ENCODE assay signal across 9 mouse cellular contexts in genomic region chr5:125189625-125190024, GRCm38 (mm10). TPM values are rescaled to one million over a fixed set of nuclear protein-coding genes. Genes with fewer than 3 reads are reported as not detected.
DNase-seq lines count a peak whose midpoint lies in the region; ATAC-seq and TF ChIP-seq lines count a peak whose summit lies in the region.
"Had no signal": no experiment of that assay in that cellular context is flagged by ENCODE, and none has a peak within 500 bp of the region (broad histone marks: within the 10 kb centered on the region; RNA-seq: fewer than 3 reads in every experiment).

No protein-coding gene starts in this region.

- peak; percentile 74 for TF ChIP-seq RAD21 in CH12.LX (IDR thresholded peaks at IDR 0.05; ENCODE audit: low read depth, low read length)

- TF ChIP-seq EP300 in CH12.LX (IDR thresholded peaks at IDR 0.05; ENCODE audit: low read length): no peak

- peak; percentile 80 for DNase-seq in CH12.LX (ENCODE audit: extremely low read depth)
- DNase-seq in adrenal gland, adult 18-20 months (ENCODE audit: low spot score in 2 of 2): peak; percentile 90 to 92
- DNase-seq in embryo, embryonic 10.5 days (ENCODE audit: low spot score): peak; percentile 79
- peak; percentile 66 to 78 for DNase-seq in layer of hippocampus, adult 2 months (ENCODE audit: low spot score in 2 of 2)
- peak; percentile 92 for DNase-seq in lung, postnatal 14 days
- DNase-seq in right cerebral cortex, postnatal 4 days: peak; percentile 69
- peak; percentile 86 for DNase-seq in urinary bladder, postnatal 25 days (ENCODE audit: low spot score)

- H3K4me2 ChIP-seq in CH12.LX (ENCODE audit: insufficient read depth, low read depth, poor library complexity, severe bottlenecking): no peak overlapping the region
- no peak overlapping the region for H3K4me2 ChIP-seq in heart, embryonic 11.5 days
- H3K4me2 ChIP-seq: hindbrain, embryonic 15.5 days had no signal

- H3K27ac ChIP-seq in CH12.LX (ENCODE audit: insufficient read depth, low read depth): no peak overlapping the region
- H3K27ac ChIP-seq in heart, embryonic 11.5 days (ENCODE audit: low read depth, low read length): no peak overlapping the region
- H3K27ac ChIP-seq in layer of hippocampus, adult 2 months: no peak overlapping the region
- H3K27ac ChIP-seq: hindbrain, embryonic 15.5 days had no signal

- 0 out of 2 replicates have a peak, but pooled peaks have one; percentile 22 for ATAC-seq in heart, embryonic 11.5 days (replicated peaks; ENCODE audit: insufficient number of reproducible peaks, low FRiP score, low TSS enrichment)

- peaks cover 2 to 24% of the 10 kb centered on the region in 2 experiments; a peak in 2 of 4 replicates for H3K4me1 ChIP-seq in CH12.LX (ENCODE audit: control insufficient read depth in 1 of 2, insufficient read depth in 2 of 2)
- 0 out of 2 replicates have a peak, but pooled peaks cover 2% of the 10 kb centered on the region for H3K4me1 ChIP-seq in heart, embryonic 11.5 days (ENCODE audit: control insufficient read depth, insufficient read depth, low read length)

- H3K27me3 ChIP-seq in CH12.LX (replicated peaks): no peaks in the 10 kb centered on the region
- no peaks in the 10 kb centered on the region for H3K27me3 ChIP-seq in heart, embryonic 11.5 days (ENCODE audit: control insufficient read depth, insufficient read depth, low read length)
- H3K27me3 ChIP-seq: hindbrain, embryonic 15.5 days had no signal

- peaks cover 8% of the 10 kb centered on the region for H3K9me3 ChIP-seq in CH12.LX (replicated peaks; ENCODE audit: low read length)
- no peaks in the 10 kb centered on the region; the same call in none of the 2 replicates for H3K9me3 ChIP-seq in heart, embryonic 11.5 days (replicated peaks; ENCODE audit: control insufficient read depth, low read length)
- H3K9me3 ChIP-seq: hindbrain, embryonic 15.5 days had no signal

- 39% methylated on average over 11 of the region's 11 CpGs for WGBS in heart, embryonic 11.5 days (ENCODE audit: insufficient replicate concordance)

- H3K4me3 ChIP-seq in CH12.LX (replicated peaks in 1 of 3; ENCODE audit: low read depth in 2 of 3, low read length in 2 of 3, poor library complexity in 1 of 3): no peak overlapping the region
- no peak overlapping the region for H3K4me3 ChIP-seq in heart, embryonic 11.5 days (ENCODE audit: low read depth, low read length)
- H3K4me3 ChIP-seq in layer of hippocampus, adult 2 months: no peak overlapping the region
- H3K4me3 ChIP-seq: hindbrain, embryonic 15.5 days had no signal

- dilution Hi-C loops in CH12.LX (cut with MboI; ENCODE audit: extremely low pct_ligation_motif_present, extremely low pct_unique_long_range_greater_than_20kb, low sequenced_read_pairs): no loop called here

- H3K9ac ChIP-seq in CH12.LX (ENCODE audit: insufficient read depth, low read depth): no peak overlapping the region
- no peak overlapping the region for H3K9ac ChIP-seq in heart, embryonic 11.5 days (ENCODE audit: low read depth, low read length)
- H3K9ac ChIP-seq: hindbrain, embryonic 15.5 days had no signal

- peak; percentile 41 to 84; a peak in 2 of 4 replicates for TF ChIP-seq CTCF in CH12.LX (conservative IDR thresholded peaks at IDR 0.05 in 1 of 2, IDR thresholded peaks at IDR 0.05 in 1 of 2; ENCODE audit: low read depth in 2 of 2, low read length in 2 of 2)
- TF ChIP-seq CTCF in layer of hippocampus, adult 2 months (conservative IDR thresholded peaks at IDR 0.05): peak; percentile 89

- no peaks in the 10 kb centered on the region for H3K36me3 ChIP-seq in CH12.LX (replicated peaks in 1 of 2; ENCODE audit: control insufficient read depth in 1 of 2, insufficient read depth in 1 of 2, low read length in 1 of 2)
- H3K36me3 ChIP-seq in heart, embryonic 11.5 days (ENCODE audit: control insufficient read depth, insufficient read depth, low read length): no peaks in the 10 kb centered on the region
- H3K36me3 ChIP-seq: hindbrain, embryonic 15.5 days had no signal

- in situ Hi-C loops in CH12.LX (cut with MboI; ENCODE audit: low pct_ligation_motif_present, low pct_unique_long_range_greater_than_20kb, low sequenced_read_pairs): no loop called here

- TF ChIP-seq POLR2A in CH12.LX (IDR thresholded peaks at IDR 0.05; ENCODE audit: low read depth, low read length): no peak

- no peaks in the 10 kb centered on the region for H3K79me2 ChIP-seq in CH12.LX (replicated peaks; ENCODE audit: control insufficient read depth, extremely low read depth, insufficient read depth, poor library complexity, severe bottlenecking)

TF ChIP-seq in CH12.LX, 34 proteins besides CTCF, POLR2A, EP300 and RAD21:
- TF ChIP-seq SMC3 (IDR thresholded peaks at IDR 0.05; ENCODE audit: low read depth, low read length) (peak; percentile 79), NELFE (IDR thresholded peaks at IDR 0.05; ENCODE audit: low read depth, low read length) (no peak)
TF ChIP-seq in CH12.LX: peak in this region for 1.

RNA-seq across cellular contexts. Expression of gene Ncor2, which starts 10.6 kb away (rescaled TPM):
- 7.2 and 10.8 TPM in 2 replicates for total RNA-seq in CH12.LX (2012; rRNA removed)
- 2.5 and 3.9 TPM in 2 replicates for total RNA-seq in CH12.LX (2014; rRNA removed)
- 37.7 and 44.7 TPM in 2 replicates for polyA plus RNA-seq in CH12.LX (2012; ENCODE audit: insufficient read length, low read depth)
- total RNA-seq in adrenal gland, adult 18-20 months (2021): 100 to 1,000 TPM; 195 to 242 TPM
- polyA plus RNA-seq in heart, embryonic 11.5 days (2014; fragmentation: Nextera tagmentation; extraction: Ambion mirVana): 14.3 and 18.8 TPM in 2 replicates
- 100 to 1,000 TPM; 285 to 307 TPM for total RNA-seq in layer of hippocampus, adult 2 months (2021)

Comparison
In these comparisons a context has a peak if more than half of its experiments do, and no peak if none do; other contexts are left out.
1. RNA of gene Ncor2, which starts 10.6 kb away (total RNA-seq): 285 to 307 TPM in layer of hippocampus, adult 2 months and 195 to 242 TPM in adrenal gland, adult 18-20 months; 2.5 to 10.8 TPM in CH12.LX; every median in the first group is over 10 times any median in the second.
2. Peak in every context shown above with its lines, with median percentiles within 50 percentile points of each other: DNase-seq.